Mouse (Mus musculus) thymus, adult 2 months (tissue): ENCODE results near the gene Rita1.

Experiments used
- CTCF ChIP-seq: fragments of 200-500 bp; IDR thresholded peaks from 2 replicates; pipeline ENCODE4 v1.5.1; 2012; ENCODE audit warnings: mild to moderate bottlenecking, control low read depth, low read length, moderate library complexity, borderline replicate concordance; ENCODE audit not compliant: control insufficient read depth, poor library complexity, insufficient read depth; ENCODE audit errors: extremely low read depth
- POLR2A ChIP-seq: fragments of 200-500 bp; IDR thresholded peaks from 2 replicates; pipeline ENCODE4 v1.6.1; 2012; ENCODE audit warnings: mild to moderate bottlenecking, low read length, control low read depth, moderate library complexity; ENCODE audit not compliant: control insufficient read depth, poor library complexity, insufficient read depth; ENCODE audit errors: extremely low read depth

DNA sequence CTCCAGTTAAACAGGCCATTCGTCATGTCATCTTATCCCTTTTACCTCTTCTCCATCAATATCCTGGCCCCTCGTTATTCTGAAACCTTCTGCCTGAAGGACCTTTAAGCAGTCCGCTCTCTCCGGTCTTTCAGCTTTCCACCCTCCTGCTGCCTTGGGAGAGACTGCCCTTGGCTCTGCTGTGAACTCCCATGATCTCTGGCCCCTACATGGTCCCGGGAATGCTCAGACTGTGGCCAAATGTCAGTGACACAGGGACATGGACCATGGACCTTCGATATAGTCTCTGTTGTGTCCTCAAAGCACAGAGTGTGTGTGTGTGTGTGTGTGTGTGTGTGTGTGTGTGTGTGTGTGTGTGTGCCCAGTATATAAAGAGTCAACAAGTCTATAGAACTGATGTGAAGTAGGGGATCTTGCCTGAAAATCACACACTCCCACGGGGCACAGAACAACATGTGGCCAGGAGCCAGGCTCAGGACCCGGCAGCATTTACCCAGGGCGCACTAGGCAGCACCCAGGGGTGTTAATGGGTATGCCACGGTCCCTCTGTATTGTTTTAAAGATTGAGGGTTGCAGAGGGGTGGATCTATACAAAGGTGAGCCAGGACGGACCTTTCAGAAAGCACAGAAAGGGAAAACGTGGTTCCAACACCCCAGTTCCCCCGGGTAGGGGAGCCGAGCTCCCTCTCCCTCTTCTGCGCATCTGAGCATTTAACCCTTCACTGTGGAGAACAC is 47.1 kb downstream of the Rita1 start:
- TF ChIP-seq CTCF (no peak), POLR2A (no peak)
